Mouse (Mus musculus) midbrain, postnatal 0 days (tissue): Measurements from ENCODE around the gene Scp2. TPM values are rescaled to one million over a fixed set of nuclear protein-coding genes. Genes with fewer than 3 reads are reported as not detected.
A peak's percentile ranks its signal among the peaks of the same experiment; 100 is the strongest.

Experiments
- ATAC-seq: fragments of 200-750 bp; cut with Nextera tagmentation; 2 replicates; pipeline ENCODE4 v1.8.0; 2017; ENCODE audit warnings: moderate number of reproducible peaks, mild to moderate bottlenecking, moderate TSS enrichment, moderate library complexity; ENCODE audit not compliant: low FRiP score
- DNase-seq: peaks from one replicate; pipeline ENCODE4 v3.0.0-alpha.2; 2015; ENCODE audit warnings: low spot score
- H3K27ac ChIP-seq: fragments of 300-500 bp; sonication (generic); 2 replicates; pipeline ENCODE4 v1.5.1; 2014; ENCODE audit warnings: low read depth, mild to moderate bottlenecking, low read length, mixed read lengths
- H3K27me3 ChIP-seq: fragments of 300-500 bp; sonication (generic); 2 replicates; pipeline ENCODE4 v1.6.1; 2014; ENCODE audit warnings: low read length, control low read depth, mixed read lengths; ENCODE audit not compliant: insufficient read depth
- H3K36me3 ChIP-seq: fragments of 300-500 bp; sonication (generic); 2 replicates; pipeline ENCODE4 v1.6.1; 2014; ENCODE audit warnings: low read length, control low read depth, mixed read lengths; ENCODE audit not compliant: insufficient read depth
- H3K4me1 ChIP-seq: fragments of 300-500 bp; sonication (generic); 2 replicates; pipeline ENCODE4 v1.6.1; 2014; ENCODE audit warnings: mild to moderate bottlenecking, control low read depth, antibody characterized with exemption, low read length, mixed read lengths; ENCODE audit not compliant: insufficient read depth
- H3K4me2 ChIP-seq: fragments of 300-500 bp; sonication (generic); 2 replicates; pipeline ENCODE4 v1.6.1; 2014; ENCODE audit warnings: low read depth, mild to moderate bottlenecking, low read length, mixed read lengths; ENCODE audit not compliant: poor library complexity, severe bottlenecking
- H3K4me3 ChIP-seq: fragments of 300-500 bp; sonication (generic); 2 replicates; pipeline ENCODE4 v1.5.1; 2014; ENCODE audit warnings: low read depth, mild to moderate bottlenecking, low read length, moderate library complexity
- H3K9ac ChIP-seq: fragments of 300-500 bp; sonication (generic); replicated peaks from 2 replicates; pipeline ENCODE4 v1.6.1; 2014; ENCODE audit warnings: mild to moderate bottlenecking, low read length, moderate library complexity, mixed read lengths; ENCODE audit not compliant: poor library complexity, severe bottlenecking
- H3K9me3 ChIP-seq: fragments of 300-500 bp; sonication (generic); 2 replicates; pipeline ENCODE4 v1.6.1; 2016; ENCODE audit warnings: low read length, control low read depth
- CTCF ChIP-seq: IDR thresholded peaks from 2 replicates; pipeline ENCODE4 v1.5.1; 2016; ENCODE audit warnings: antibody characterized with exemption, mild to moderate bottlenecking
- WGBS: fragments of 180-500 bp; shearing (Covaris S2); extraction: QIAGEN DNeasy Blood & Tissue Kit; methylation state at CpG from one replicate; pipeline ENCODE4 v1.1.7; 2014; 5-methylcytosine and 5-hydroxymethylcytosine counted together
- polyA plus RNA-seq: library from polyadenylated mRNA; unstranded; fragments of >200 nt; fragmentation: Nextera tagmentation; extraction: Ambion mirVana; gene quantifications from 2 replicates; pipeline ENCODE4 v1.2.1, GENCODE M21; 2015
- total RNA-seq: library from RNA; depleted of rRNA; stranded (reverse); fragments of >200 nt; gene quantifications from 2 replicates; pipeline ENCODE4 v1.2.3, GENCODE M21; 2014

Scp2 gene
- total and polyA plus RNA-seq, 2 experiments from 2014 or later, result 133 to 202 TPM

DNA sequence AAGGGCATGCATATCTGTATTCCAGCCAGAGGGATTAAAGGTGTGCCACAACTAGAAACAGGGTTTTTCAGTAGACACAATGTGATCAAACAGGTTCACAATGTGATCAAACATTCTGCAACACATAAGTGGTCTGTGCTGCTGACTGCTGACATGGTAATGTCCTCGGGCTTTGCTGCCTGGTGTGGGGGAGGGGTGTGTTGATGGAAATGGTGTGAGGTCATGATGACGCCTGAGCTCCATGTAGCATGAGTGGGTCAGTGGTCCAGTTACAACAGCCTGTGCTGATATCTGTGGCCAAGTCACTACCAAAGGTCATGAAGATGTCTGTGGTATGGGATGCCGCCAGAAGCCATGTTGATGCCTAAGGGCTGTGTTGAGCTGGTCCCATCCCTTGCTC, 14.3 kb downstream of the Scp2 start:
- no peaks in the 10 kb centered on the region for H3K4me1 ChIP-seq
- no peak for TF ChIP-seq CTCF
- DNase-seq, result no peak
- H3K9ac ChIP-seq, result no peak overlapping the region
- H3K4me3 ChIP-seq, result no peak overlapping the region
- H3K27ac ChIP-seq, result no peak overlapping the region
- H3K36me3 ChIP-seq, result no peaks in the 10 kb centered on the region
- H3K4me2 ChIP-seq, result no peak overlapping the region
- H3K27me3 ChIP-seq, result no peaks in the 10 kb centered on the region
- ATAC-seq, result no peak
- WGBS, result 84% methylated on average over 3 of the region's 3 CpGs
- no peaks in the 10 kb centered on the region for H3K9me3 ChIP-seq

DNA sequence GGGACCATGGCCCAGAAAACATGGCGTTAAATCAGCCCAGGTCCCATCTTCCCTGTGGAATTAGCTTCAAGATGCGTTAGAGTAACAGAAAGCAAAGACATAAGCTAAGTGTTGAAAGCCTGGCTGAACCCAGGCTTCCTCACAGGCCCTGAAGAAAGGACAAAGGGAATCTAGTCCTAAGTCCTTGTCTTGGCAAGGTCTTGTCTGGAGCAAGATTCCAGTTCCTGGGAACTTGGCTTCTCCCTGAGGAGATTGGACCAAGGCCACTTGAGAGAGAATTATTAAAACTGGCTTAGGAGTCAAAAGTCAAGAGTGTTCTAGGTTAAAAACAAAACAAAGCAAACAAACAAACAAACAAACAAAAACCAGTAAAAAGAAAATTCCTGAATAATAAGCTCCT, 16.5 kb downstream of the Scp2 start:
- no peak for TF ChIP-seq CTCF

GRCm38 (mm10) chr4:108127516-108127915, 17.3 kb downstream of the Scp2 start:
- no peak for TF ChIP-seq CTCF
- whole genome bisulfite sequencing, result 87% methylated on average over 5 of the region's 5 CpGs

More for the DNA sequence above, 16.5 kb downstream of the Scp2 start:
- Histone ChIP-seq H3K27ac (no peak overlapping the region), H3K4me2 (no peak overlapping the region), H3K36me3 (no peaks in the 10 kb centered on the region), H3K27me3 (no peaks in the 10 kb centered on the region), H3K4me3 (no peak overlapping the region), H3K4me1 (no peaks in the 10 kb centered on the region), H3K9ac (no peak overlapping the region), H3K9me3 (no peaks in the 10 kb centered on the region)
- WGBS, result 91% methylated on average over 2 of the region's 2 CpGs
- no peak for DNase-seq
- no peak for ATAC-seq

DNA sequence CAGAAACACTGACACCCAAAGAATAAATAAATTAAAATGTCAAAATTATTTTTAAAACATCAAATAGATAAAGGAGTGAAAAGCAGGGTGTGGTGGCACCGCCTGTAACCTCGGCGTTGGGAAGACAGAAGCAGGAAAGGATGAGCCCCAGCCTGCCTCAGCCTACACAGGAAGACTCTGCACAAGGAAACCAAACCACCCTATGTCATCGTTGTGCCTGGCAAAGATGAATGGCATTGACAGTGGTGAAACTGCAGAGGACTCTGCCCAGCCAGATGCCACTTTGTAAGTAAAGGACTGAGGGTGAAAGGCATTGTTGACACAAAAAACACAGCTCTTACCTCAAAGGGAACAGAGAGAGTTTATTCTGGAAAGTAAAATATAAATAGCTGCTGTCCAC, 18.5 kb downstream of the Scp2 start:
- Histone ChIP-seq H3K9ac (no peak overlapping the region), H3K36me3 (no peaks in the 10 kb centered on the region), H3K27ac (no peak overlapping the region), H3K27me3 (no peaks in the 10 kb centered on the region), H3K4me1 (no peaks in the 10 kb centered on the region), H3K4me2 (no peak overlapping the region), H3K9me3 (no peaks in the 10 kb centered on the region), H3K4me3 (no peak overlapping the region)
- no peak for ATAC-seq
- no peak for TF ChIP-seq CTCF
- DNase-seq, result no peak
- WGBS, result 92% methylated on average over 4 of the region's 4 CpGs

More at GRCm38 (mm10) chr4:108127516-108127915, 17.3 kb downstream of the Scp2 start:
- Histone ChIP-seq H3K4me3 (no peak overlapping the region), H3K27ac (no peak overlapping the region), H3K4me2 (no peak overlapping the region), H3K4me1 (no peaks in the 10 kb centered on the region), H3K36me3 (no peaks in the 10 kb centered on the region), H3K9me3 (no peaks in the 10 kb centered on the region), H3K27me3 (no peaks in the 10 kb centered on the region), H3K9ac (no peak overlapping the region)
- ATAC-seq (no peak), DNase-seq (no peak)

DNA sequence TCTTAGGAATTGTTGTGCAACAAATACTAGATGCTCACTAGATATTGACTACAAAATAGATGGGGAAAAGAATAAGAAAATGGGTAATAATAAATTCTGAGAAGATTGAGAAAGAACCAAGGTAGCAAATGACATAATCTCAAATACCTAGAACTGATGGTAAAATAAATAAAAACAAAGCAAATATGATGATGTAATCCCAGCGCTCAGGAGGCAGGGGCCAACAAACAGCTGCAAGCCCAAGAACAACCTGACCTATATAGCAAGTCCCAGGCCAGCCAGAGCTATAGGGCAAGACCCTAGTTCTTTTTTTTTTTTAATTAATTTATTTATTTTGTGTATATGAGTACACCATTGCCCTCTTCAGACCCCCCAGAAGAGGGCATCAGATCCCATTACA, 20.7 kb downstream of the Scp2 start:
- no peak overlapping the region for H3K4me2 ChIP-seq
- DNase-seq (no peak), ATAC-seq (no peak)
- TF ChIP-seq CTCF, result no peak
- no peaks in the 10 kb centered on the region for H3K36me3 ChIP-seq
- H3K4me1 ChIP-seq, result no peaks in the 10 kb centered on the region
- H3K9me3 ChIP-seq, result no peaks in the 10 kb centered on the region
- no peak overlapping the region for H3K27ac ChIP-seq
- no peak overlapping the region for H3K9ac ChIP-seq
- WGBS, result 100% methylated on average over 1 of the region's 1 CpGs
- H3K4me3 ChIP-seq, result no peak overlapping the region
- H3K27me3 ChIP-seq, result no peaks in the 10 kb centered on the region

- Histone ChIP-seq H3K4me1 (no peaks in the 10 kb centered on the region), H3K4me3 (peak overlapping the region; percentile 56), H3K4me2 (peak overlapping the region; percentile 60), H3K9ac (peak overlapping the region; percentile 64), H3K27me3 (no peaks in the 10 kb centered on the region), H3K27ac (peak overlapping the region; percentile 38; the same call in 1 of the 2 replicates), H3K9me3 (no peaks in the 10 kb centered on the region), H3K36me3 (no peaks in the 10 kb centered on the region)
- 12% methylated on average over 43 of the region's 45 CpGs for WGBS
- DNase-seq, result peak; percentile 91
- peak; percentile 1; the same call in 1 of the 2 replicates for TF ChIP-seq CTCF
- peak; percentile 92 for ATAC-seq
These were observed 26.6 kb downstream of the Scp2 start for GRCm38 (mm10) chr4:108117924-108118876.
